Mouse (Mus musculus): ENCODE measurements around the gene Lztr1.

Lztr1 gene

GRCm38 (mm10) chr16:17557947-17558480 is 49.5 kb downstream of the Lztr1 start:
- peak in 1 of 2 experiments; percentile 55 for DNase-seq (ENCODE audit: low spot score in 2 of 2)

GRCm38 (mm10) chr16:17558811-17559210 is 50.3 kb downstream of the Lztr1 start:
- DNase-seq (ENCODE audit: low spot score in 2 of 2), result no peak

GRCm38 (mm10) chr16:17559396-17560027 is 51.0 kb downstream of the Lztr1 start:
- DNase-seq (ENCODE audit: low spot score in 2 of 2), result no peak

GRCm38 (mm10) chr16:17561128-17561750 is 52.8 kb downstream of the Lztr1 start, which contains the start of gene Lrrc74b:
TSS of gene Lrrc74b (minus strand) at chr16:17561247.
- peak; percentile 68 to 82 for DNase-seq (ENCODE audit: low spot score in 2 of 2)

- DNase-seq (ENCODE audit: low spot score in 2 of 2), result peak in 1 of 2 experiments; percentile 37
These were observed 53.3 kb downstream of the Lztr1 start, which contains the start of gene P2rx6 for GRCm38 (mm10) chr16:17561751-17562208. TSS of gene P2rx6 (plus strand) at chr16:17561885.

GRCm38 (mm10) chr16:17563580-17563979 is 55.1 kb downstream of the Lztr1 start:
- no peak for DNase-seq (ENCODE audit: low spot score in 2 of 2)

GRCm38 (mm10) chr16:17564221-17564620 is 55.7 kb downstream of the Lztr1 start:
- no peak for DNase-seq (ENCODE audit: low spot score in 2 of 2)

GRCm38 (mm10) chr16:17564771-17565170 is 56.3 kb downstream of the Lztr1 start:
- DNase-seq (ENCODE audit: low spot score in 2 of 2), result no peak

- no peak for DNase-seq (ENCODE audit: low spot score in 2 of 2)
These were observed 57.7 kb downstream of the Lztr1 start for GRCm38 (mm10) chr16:17566186-17566585.

Data from urinary bladder, postnatal 4 days (tissue).